Mouse (Mus musculus): ENCODE data around the gene Mrpl17.

Gene Mrpl17

DNA sequence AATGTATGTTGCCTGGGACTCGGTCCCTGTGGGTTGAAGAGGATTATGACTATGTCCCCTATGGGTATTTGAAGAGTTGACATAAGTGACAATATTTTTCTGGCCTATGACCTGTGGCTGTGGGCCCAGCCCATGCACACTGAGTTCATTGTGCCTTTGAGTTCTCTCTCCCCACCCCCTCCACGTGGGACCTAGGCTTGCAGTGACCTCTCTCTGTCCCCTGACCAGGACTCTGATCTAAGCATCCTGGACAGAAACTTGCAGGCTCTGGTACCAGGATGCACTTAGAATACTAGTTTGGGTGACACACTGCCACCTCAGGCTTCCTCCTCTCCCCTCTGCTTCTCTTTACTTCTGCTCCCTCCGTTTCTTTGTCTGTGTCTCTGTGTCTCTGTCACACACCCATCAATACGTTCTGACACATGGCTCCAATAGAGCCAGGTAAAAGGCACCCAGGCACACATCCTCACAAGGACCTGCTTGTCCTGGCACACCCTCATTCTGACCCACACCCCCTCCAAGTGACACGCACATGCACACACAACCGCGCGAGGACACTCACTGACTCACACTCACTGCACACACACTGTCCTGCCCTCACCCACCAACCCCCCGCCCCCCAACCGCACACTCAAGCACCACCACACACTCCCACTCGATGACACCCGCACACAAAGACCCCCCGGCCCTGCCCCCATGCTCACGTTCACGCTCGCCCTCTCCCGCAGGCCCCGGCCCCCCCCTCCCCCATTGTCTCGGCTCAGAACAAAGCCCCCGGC lies 24.2 kb downstream of the Mrpl17 start:
- DNase-seq (ENCODE audit: low spot score in 2 of 2), result peak in 1 of 2 experiments; percentile 51

DNA sequence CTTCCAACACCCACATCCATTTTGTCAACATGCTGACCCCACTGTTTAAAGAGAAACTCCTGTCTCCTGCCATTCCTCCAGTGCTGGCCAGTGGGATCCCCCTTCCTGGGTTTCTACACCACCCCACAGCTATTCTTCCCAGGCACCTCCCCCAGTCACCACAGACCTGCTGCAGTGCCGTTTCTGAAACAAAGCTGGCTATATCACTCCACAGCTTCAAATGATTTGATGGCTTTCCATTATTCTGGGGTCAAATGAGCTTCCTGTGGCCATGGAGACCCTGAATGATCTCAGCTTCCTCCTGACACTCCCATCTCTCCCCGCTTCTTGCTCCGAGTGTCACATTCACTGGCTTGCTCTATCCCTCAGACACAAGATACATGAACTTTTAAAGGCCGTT lies 26.3 kb downstream of the Mrpl17 start:
- no peak for DNase-seq (ENCODE audit: low spot score in 2 of 2)

DNA sequence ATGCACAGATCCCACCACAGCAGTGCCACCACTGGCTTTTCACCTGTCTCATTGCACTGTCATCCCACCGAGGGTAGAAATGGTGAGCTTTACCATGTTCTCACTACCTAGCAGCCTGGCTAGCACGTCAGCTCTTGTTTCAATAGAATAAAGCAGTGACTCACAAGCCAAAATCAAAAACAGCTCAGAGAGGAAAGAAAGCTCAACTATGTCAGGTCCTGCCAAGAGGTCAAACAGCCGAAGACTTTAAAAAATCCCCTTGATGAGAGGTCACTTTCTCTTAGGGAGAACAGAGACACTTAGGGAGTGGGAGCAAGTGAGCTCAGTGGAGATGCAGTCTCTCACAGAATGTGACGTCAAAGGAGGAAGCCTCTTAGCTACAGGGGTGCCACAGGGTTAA lies 27.0 kb downstream of the Mrpl17 start:
- no peak for DNase-seq (ENCODE audit: low spot score in 2 of 2)

DNA sequence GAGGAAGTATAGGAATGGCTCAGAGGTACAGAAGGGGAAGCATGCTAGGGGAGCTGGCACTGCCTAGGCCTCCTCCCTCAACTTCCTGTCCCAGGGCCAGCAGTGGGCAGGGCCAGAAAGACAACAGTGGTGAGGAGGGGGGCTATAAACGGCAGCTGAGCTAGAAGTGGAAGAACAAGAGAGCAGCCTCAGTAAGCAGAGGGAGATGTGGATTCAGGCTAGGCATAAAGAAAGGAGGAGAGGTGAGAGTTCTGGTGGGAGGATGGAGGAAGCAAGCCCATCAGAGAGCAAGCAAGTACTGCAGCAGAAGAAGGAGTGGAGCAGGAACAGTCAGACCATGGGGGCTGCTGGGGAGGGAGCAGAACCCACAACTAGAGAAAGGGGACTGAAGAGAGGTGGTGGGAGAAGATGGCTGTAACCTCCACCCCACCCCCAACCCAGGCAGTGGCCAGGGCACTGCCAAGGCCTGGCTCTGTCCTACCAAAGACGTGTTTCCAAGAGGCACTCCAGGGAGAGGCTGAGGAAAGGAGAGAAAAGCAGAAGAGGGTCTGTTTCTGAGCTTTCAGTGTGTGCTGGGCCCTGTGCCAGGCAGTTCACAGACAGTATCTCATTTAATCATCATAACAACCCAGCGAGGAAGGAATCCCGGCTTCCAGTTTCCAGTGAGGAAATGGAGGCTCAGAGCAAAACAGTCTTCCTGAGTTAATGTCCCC lies 32.2 kb downstream of the Mrpl17 start:
- DNase-seq (ENCODE audit: low spot score in 2 of 2), result peak; percentile 67 to 72

DNA sequence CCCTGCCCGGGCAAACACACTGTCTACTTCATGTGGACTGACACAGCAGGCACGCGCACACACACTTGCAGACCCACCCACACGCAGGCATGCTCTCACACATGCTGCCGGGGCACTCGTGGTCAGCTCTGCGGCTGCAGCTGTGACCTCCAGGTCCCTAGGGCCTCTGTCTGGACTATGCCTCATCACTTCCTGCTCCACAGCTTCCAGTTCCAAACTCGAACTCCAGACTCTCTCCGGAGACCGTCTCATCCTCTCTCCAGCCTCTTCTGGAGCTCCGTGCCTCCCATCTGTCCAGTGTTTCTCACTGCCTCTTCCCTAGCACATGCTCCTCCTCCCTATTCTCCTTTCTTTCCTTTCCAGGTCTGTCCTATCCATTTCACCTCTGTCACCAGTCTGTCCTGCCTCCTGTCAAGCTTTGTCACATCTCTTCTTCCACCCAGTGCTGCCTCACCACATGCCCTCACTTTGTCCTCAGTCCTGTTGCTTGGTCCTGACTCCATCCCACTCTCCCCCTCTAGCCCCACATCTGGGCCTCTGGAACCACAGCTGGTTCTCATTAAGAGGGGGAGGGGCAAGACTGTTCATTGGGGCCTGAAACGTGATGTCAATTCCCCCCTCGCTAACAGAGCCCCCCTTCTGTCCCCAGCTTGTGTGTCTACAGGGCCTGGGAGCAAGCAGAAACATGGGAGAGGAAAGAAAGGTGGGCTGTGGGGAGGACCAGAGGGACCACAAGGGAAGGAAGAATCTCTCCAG lies 32.9 kb downstream of the Mrpl17 start:
- DNase-seq (ENCODE audit: low spot score in 2 of 2), result no peak

DNA sequence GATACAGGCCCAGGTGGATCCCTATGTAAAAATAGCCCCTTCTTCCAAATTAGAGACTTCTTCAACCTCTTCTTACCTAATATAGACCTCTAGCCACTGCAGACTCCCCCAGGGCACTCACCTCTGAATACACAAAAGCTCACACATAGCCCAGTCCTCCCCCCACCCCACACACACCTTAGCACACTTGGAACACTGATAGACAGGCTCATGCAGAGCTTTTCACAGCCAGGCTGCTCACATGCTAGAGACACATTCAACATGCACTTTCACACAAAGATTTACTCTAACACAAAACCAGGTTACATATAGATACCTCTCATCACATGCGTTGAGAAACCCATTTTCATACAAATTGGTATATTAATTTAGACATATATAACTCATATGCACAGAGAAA lies 33.6 kb downstream of the Mrpl17 start:
- no peak for DNase-seq (ENCODE audit: low spot score in 2 of 2)

DNA sequence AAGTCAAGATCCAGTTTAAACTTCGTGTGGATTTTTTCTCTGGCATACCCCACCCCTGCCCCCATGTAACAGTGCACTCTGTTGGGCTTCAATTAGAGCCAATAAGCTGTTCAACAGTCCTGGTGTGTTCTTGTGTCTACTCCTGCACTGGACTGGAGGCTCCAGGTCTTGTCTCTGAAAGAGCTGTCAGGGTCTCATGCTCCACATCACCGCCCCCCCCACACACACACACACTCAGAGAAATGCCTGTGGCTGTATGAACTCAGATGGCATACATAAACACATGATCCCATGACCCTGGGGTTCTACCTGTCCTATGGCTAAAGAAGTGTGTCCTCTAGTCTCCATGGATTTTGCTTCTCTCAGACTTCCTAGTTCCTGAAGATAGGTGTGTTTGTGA lies 34.9 kb downstream of the Mrpl17 start:
- DNase-seq (ENCODE audit: low spot score in 2 of 2), result no peak

DNA sequence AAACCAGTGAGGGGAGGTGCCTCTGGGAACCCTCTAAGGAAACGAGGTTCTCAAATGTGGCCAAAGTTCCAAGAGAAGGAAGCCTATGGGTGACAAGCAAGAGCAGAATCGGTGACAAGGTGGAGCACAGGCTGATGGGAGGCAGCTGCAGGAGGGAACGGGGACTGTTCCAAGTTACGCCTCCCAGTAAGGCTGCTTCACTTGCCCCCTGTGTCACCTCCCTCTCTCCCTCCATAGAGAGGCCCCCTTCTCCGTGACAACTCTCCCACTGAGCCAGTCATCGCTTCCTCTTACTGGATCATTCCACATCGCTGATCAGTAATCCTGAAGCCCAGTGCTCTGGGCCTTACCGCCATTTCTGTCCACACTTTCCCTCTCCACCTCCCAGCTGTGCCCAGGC lies 36.2 kb downstream of the Mrpl17 start:
- DNase-seq (ENCODE audit: low spot score in 2 of 2), result no peak

DNA sequence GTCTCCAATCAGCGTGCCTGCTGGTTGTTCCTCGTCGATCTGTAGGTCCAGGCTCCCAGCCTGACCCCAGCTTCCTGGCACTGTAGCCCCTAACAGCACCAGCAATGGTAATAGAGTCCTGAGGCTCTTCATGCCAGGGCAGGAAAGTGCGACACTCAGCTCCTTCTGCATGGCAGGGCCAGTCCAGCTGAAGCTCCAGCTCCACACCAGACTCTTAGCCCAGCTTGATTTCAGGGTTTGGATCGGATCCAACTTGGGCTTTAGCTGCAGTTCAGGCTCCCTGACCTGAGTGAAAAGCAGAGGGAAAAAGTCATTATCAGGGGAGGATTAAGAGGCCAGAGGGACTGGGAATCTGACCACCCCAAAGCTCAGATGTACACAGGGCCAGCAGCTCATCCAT lies 37.9 kb downstream of the Mrpl17 start:
- DNase-seq (ENCODE audit: low spot score in 2 of 2), result no peak

DNA sequence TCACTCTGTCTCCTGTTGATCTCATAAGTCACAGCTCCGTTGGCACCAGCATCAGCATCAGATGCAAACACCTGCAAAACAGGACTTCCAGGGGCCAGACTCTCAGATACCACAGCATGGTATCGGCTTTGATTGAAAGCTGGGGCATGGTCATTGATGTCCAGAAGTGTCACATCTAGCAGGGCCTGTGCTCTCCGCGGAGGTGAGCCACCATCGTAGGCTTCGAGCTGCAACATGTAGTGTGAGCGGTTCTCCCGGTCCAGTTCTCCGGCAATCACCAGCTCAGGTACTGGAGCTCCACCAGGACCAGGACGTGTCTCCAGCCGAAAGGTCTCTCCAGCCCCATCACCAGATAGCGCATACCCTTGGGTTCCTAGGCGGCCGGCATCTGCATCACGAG lies 38.6 kb downstream of the Mrpl17 start:
- no peak for DNase-seq (ENCODE audit: low spot score in 2 of 2)

DNA sequence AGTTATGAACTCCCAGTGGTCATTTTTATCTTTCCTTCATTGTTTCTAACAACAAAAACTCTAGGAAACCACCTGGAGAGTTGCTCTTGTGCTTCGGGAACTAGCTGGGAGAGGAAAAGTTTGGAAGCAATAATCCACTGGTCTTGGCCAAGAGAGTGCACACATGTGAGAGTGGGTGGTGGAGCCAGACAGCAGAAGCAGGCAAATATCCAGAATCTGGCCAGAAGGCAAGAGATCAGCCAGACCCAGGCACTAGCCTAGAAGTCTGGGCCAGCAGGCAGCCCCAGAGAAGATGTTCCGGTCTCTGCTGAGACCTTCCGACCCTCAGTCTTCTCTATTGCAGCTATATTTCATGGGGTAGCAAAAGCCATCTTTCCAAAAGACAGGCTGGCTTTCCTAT lies 40.9 kb downstream of the Mrpl17 start:
- DNase-seq (ENCODE audit: low spot score in 2 of 2), result no peak

DNA sequence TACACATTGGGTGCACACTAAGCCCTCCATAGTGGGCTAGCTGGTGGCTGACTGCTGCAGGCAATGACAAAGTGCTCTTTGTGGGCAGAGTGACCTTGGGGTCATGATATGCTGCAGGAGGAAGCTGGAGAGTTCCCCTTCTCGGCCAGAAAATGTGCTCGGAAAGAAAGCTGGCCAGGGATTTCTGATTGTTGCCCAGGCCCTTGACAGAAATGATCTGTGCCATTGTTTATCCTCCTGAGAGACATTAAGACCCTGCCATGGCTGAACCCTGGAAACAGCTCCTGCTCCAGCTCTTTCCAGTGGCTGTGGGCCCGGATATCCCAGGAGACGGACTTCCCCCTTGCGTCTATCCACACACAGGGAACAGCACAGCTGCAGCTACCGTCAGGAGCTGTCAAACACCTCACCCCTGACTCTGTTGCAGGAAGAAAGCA lies 43.2 kb downstream of the Mrpl17 start:
- no peak for DNase-seq (ENCODE audit: low spot score in 2 of 2)

DNA sequence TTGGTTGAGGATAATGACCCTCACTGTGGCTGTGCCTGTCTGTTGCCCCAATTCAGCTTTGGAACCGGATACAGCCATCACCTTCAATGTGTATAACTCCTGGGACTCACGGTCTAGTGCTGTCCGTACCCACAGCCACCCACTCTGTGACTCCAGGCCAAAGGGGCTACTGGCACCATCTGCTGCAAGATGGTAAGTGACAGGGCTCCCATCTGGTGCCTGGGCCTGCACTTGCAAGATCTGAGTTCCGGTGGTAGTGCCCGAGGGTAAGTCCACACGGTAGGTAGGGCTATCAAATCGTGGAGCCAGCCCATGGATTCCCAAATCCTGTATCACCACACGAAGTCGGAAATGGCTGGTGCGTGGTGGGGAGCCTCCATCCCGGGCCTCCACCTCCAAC lies 46.6 kb downstream of the Mrpl17 start:
- DNase-seq (ENCODE audit: low spot score in 2 of 2), result no peak

DNA sequence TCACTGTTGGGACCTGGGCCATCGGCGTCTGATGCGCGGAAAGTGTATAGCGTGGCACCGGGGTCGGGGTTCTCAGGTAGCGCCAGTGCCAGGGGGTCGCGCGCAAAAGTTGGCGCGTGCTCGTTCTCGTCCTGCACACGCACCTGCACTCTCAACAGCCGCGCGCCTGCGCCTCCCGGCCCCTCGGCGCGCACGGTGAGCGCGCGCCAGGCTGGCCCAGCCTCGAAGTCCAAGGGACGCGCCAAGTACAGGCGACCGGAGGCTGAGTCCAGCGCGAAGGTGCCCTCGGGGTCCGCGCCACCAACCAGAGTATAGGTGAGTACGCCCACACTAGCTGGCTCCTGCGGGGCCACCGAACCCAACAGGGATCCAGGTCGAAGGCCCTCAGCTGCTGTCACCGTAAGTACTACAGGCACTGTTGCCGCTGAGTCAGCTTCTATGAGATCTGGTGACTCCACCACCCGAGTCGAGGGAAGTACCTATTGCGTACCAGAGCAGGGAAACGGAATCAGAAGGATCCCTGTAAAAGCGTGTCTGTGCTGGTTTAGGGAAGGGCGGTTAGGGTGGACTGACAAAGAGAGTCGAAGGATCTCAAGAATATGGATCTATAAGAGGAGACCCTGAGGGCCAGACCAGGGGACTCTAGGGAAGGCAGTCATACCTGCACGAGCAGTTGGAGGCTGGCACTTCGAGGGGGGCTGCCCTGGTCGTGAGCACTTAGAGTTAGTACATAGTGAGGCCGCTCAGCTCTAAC lies 48.2 kb downstream of the Mrpl17 start:
- DNase-seq (ENCODE audit: low spot score in 2 of 2), result no peak

DNA sequence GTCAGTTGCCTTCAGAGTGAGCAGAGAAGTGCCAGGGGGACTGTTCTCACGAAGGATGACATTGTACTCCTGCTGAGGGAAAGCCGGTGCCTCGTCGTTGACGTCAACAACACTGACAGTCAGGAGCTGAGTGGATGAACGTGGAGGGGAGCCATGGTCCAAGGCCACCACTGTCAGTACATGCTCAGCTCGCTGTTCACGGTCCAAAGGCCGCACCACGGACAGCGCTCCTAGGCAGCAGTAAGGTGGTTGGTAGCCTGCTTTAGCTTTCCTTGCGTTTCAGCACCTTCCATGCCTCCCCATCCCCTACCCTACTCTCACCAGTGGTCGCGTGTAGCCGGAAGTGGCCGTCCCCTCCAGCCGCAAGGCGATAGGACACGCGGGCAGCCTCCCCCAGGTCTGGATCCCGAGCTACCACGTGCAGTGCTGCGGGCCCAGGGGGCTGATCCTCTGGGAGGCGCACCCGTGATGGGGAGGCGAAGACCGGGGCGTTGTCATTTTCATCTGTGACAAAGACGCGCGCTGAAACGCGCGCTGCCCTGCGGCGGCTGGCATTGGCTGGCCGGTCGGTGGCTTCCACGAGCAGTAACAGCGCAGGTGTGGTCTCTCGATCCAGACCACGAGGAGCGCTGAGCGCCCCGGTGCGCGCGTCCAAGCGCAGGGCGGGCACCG lies 49.0 kb downstream of the Mrpl17 start:
- no peak for DNase-seq (ENCODE audit: low spot score in 2 of 2)

DNA sequence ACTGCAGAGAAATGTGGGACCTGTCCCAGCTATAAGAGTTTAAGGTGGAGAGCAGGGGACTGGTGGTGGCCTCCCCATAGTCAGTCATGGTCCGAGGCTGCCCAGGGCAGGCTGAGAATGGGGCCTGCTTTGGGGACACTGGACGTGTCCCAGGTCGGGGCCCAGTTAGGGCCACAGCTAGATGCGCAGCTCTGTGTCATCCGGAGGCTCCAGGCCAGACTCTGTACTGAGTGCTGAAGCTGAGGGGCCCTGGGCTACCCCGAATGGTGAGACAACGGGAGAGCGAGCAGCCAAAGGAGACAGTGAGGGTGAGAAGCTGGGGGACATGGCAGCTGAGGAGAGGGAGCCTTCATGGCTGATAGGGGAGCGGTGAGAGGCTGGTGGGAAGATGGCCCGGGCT lies 57.6 kb downstream of the Mrpl17 start:
- DNase-seq (ENCODE audit: low spot score in 2 of 2), result no peak
